Mouse (Mus musculus): ENCODE data around the gene Dnajc16. TPM values are rescaled to one million over a fixed set of nuclear protein-coding genes. Genes with fewer than 3 reads are reported as not detected.

The Dnajc16 gene
- polyA plus RNA-seq, 1 experiment: 27.3 TPM

GRCm38 (mm10) chr4:141721961-141722360, 68.8 kb downstream of the Dnajc16 start:
- peaks cover 6% of the 10 kb centered on the region; the same call in 1 of the 2 replicates for H3K4me1 ChIP-seq (ENCODE audit: control insufficient read depth, insufficient read depth, low read length)
- H3K4me3 ChIP-seq (replicated peaks; ENCODE audit: insufficient read depth, low read depth, low read length): peak overlapping the region; percentile 80
- no peak for DNase-seq
- TF ChIP-seq CTCF (IDR thresholded peaks at IDR 0.05; ENCODE audit: borderline replicate concordance, insufficient read depth, low read depth, low read length): no peak
- 27% methylated on average over 6 of the region's 6 CpGs for WGBS
- H3K27me3 ChIP-seq (ENCODE audit: control insufficient read depth, insufficient read depth, low read length): no peaks in the 10 kb centered on the region
- no peak overlapping the region for H3K27ac ChIP-seq (ENCODE audit: insufficient read depth, low read length)

GRCm38 (mm10) chr4:141720761-141721523, 69.8 kb downstream of the Dnajc16 start:
- Histone ChIP-seq H3K27me3 (ENCODE audit: control insufficient read depth, insufficient read depth, low read length) (no peaks in the 10 kb centered on the region), H3K27ac (ENCODE audit: insufficient read depth, low read length) (no peak overlapping the region), H3K4me1 (ENCODE audit: control insufficient read depth, insufficient read depth, low read length) (peaks cover 6% of the 10 kb centered on the region), H3K4me3 (replicated peaks; ENCODE audit: insufficient read depth, low read depth, low read length) (no peak overlapping the region)
- DNase-seq: no peak
- TF ChIP-seq POLR2A (IDR thresholded peaks at IDR 0.05; ENCODE audit: borderline replicate concordance, insufficient read depth, low read length): no peak
- TF ChIP-seq CTCF (IDR thresholded peaks at IDR 0.05; ENCODE audit: borderline replicate concordance, insufficient read depth, low read depth, low read length): no peak
- WGBS: 61% methylated on average over 6 of the region's 6 CpGs

- DNase-seq: no peak
- no peak overlapping the region for H3K27ac ChIP-seq (ENCODE audit: insufficient read depth, low read length)
- 98% methylated on average over 1 of the region's 1 CpGs for WGBS
- H3K4me1 ChIP-seq (ENCODE audit: control insufficient read depth, insufficient read depth, low read length): peaks cover 13% of the 10 kb centered on the region
- H3K27me3 ChIP-seq (ENCODE audit: control insufficient read depth, insufficient read depth, low read length): no peaks in the 10 kb centered on the region
- H3K4me3 ChIP-seq (replicated peaks; ENCODE audit: insufficient read depth, low read depth, low read length): no peak overlapping the region
- TF ChIP-seq CTCF (IDR thresholded peaks at IDR 0.05; ENCODE audit: borderline replicate concordance, insufficient read depth, low read depth, low read length): no peak
- no peak for TF ChIP-seq POLR2A (IDR thresholded peaks at IDR 0.05; ENCODE audit: borderline replicate concordance, insufficient read depth, low read length)
Measured at GRCm38 (mm10) chr4:141719304-141719703, 71.4 kb downstream of the Dnajc16 start.

- 87% methylated on average over 4 of the region's 4 CpGs for WGBS
- no peak overlapping the region for H3K27ac ChIP-seq (ENCODE audit: insufficient read depth, low read length)
- H3K4me3 ChIP-seq (replicated peaks; ENCODE audit: insufficient read depth, low read depth, low read length): no peak overlapping the region
- no peak for TF ChIP-seq POLR2A (IDR thresholded peaks at IDR 0.05; ENCODE audit: borderline replicate concordance, insufficient read depth, low read length)
- TF ChIP-seq CTCF (IDR thresholded peaks at IDR 0.05; ENCODE audit: borderline replicate concordance, insufficient read depth, low read depth, low read length): no peak
- H3K27me3 ChIP-seq (ENCODE audit: control insufficient read depth, insufficient read depth, low read length): no peaks in the 10 kb centered on the region
- DNase-seq: no peak
- H3K4me1 ChIP-seq (ENCODE audit: control insufficient read depth, insufficient read depth, low read length): peaks cover 13% of the 10 kb centered on the region
Measured at GRCm38 (mm10) chr4:141717633-141718032, 73.1 kb downstream of the Dnajc16 start.

- peak in 1 of 2 experiments; percentile 14 for DNase-seq
- Histone ChIP-seq H3K27ac (ENCODE audit: insufficient read depth, low read length) (no peak overlapping the region), H3K4me1 (ENCODE audit: control insufficient read depth, insufficient read depth, low read length) (peaks cover 7% of the 10 kb centered on the region), H3K4me3 (replicated peaks; ENCODE audit: insufficient read depth, low read depth, low read length) (no peak overlapping the region), H3K27me3 (ENCODE audit: control insufficient read depth, insufficient read depth, low read length) (no peaks in the 10 kb centered on the region)
- 42% methylated on average over 2 of the region's 2 CpGs for WGBS
- TF ChIP-seq POLR2A (IDR thresholded peaks at IDR 0.05; ENCODE audit: borderline replicate concordance, insufficient read depth, low read length) (no peak), CTCF (IDR thresholded peaks at IDR 0.05; ENCODE audit: borderline replicate concordance, insufficient read depth, low read depth, low read length) (no peak)
Measured at GRCm38 (mm10) chr4:141715027-141715426, 75.7 kb downstream of the Dnajc16 start.

- 95% methylated on average over 5 of the region's 5 CpGs for WGBS
- no peak for TF ChIP-seq CTCF (IDR thresholded peaks at IDR 0.05; ENCODE audit: borderline replicate concordance, insufficient read depth, low read depth, low read length)
- no peak for TF ChIP-seq POLR2A (IDR thresholded peaks at IDR 0.05; ENCODE audit: borderline replicate concordance, insufficient read depth, low read length)
- Histone ChIP-seq H3K4me1 (ENCODE audit: control insufficient read depth, insufficient read depth, low read length) (peaks cover 7% of the 10 kb centered on the region), H3K27me3 (ENCODE audit: control insufficient read depth, insufficient read depth, low read length) (no peaks in the 10 kb centered on the region), H3K27ac (ENCODE audit: insufficient read depth, low read length) (no peak overlapping the region), H3K4me3 (replicated peaks; ENCODE audit: insufficient read depth, low read depth, low read length) (no peak overlapping the region)
- DNase-seq: no peak
Measured at GRCm38 (mm10) chr4:141713598-141714142, 77.1 kb downstream of the Dnajc16 start.

- no peak overlapping the region for H3K4me3 ChIP-seq (replicated peaks; ENCODE audit: insufficient read depth, low read depth, low read length)
- peaks cover 7% of the 10 kb centered on the region for H3K4me1 ChIP-seq (ENCODE audit: control insufficient read depth, insufficient read depth, low read length)
- 100% methylated on average over 1 of the region's 1 CpGs for WGBS
- no peak overlapping the region for H3K27ac ChIP-seq (ENCODE audit: insufficient read depth, low read length)
- TF ChIP-seq CTCF (IDR thresholded peaks at IDR 0.05; ENCODE audit: borderline replicate concordance, insufficient read depth, low read depth, low read length): no peak
- no peak for TF ChIP-seq POLR2A (IDR thresholded peaks at IDR 0.05; ENCODE audit: borderline replicate concordance, insufficient read depth, low read length)
- no peaks in the 10 kb centered on the region for H3K27me3 ChIP-seq (ENCODE audit: control insufficient read depth, insufficient read depth, low read length)
- no peak for DNase-seq
Measured at GRCm38 (mm10) chr4:141711250-141711649, 79.5 kb downstream of the Dnajc16 start.

Other genes starting within 250 kb of the Dnajc16 start
- 2.3 and 2.6 TPM in 2 replicates for gene Fblim1, start 184.8 kb downstream of the Dnajc16 start, polyA plus RNA-seq (2012; rRNA removed)
- 0.57 and 0.73 TPM in 2 replicates for gene Tmem82, start 172.3 kb downstream of the Dnajc16 start, polyA plus RNA-seq (2012; rRNA removed)
- gene Slc25a34, start 167.1 kb downstream of the Dnajc16 start, polyA plus RNA-seq (2012; rRNA removed): 7.7 and 9.5 TPM in 2 replicates
- gene Plekhm2, start 126.0 kb downstream of the Dnajc16 start, polyA plus RNA-seq (2012; rRNA removed): 124 and 130 TPM in 2 replicates
- 7.4 and 8.1 TPM in 2 replicates for gene Rsc1a1, start 105.3 kb downstream of the Dnajc16 start, polyA plus RNA-seq (2012; rRNA removed)
- 20.4 and 21.1 TPM in 2 replicates for gene Ddi2, start 67.5 kb downstream of the Dnajc16 start, polyA plus RNA-seq (2012; rRNA removed)
- 1.5 and 2.7 TPM in 2 replicates for gene Agmat, start 44.3 kb downstream of the Dnajc16 start, polyA plus RNA-seq (2012; rRNA removed)
- 20.0 and 21.8 TPM in 2 replicates for gene Casp9, start 2.7 kb upstream of the Dnajc16 start, polyA plus RNA-seq (2012; rRNA removed)
- 0.13 and 0.16 TPM in 2 replicates for gene Cela2a, start 35.2 kb upstream of the Dnajc16 start, polyA plus RNA-seq (2012; rRNA removed)
- gene Ctrc, start 55.4 kb upstream of the Dnajc16 start, polyA plus RNA-seq (2012; rRNA removed): not detected in 2 replicates
- 141 and 152 TPM in 2 replicates for gene Efhd2, start 84.0 kb upstream of the Dnajc16 start, polyA plus RNA-seq (2012; rRNA removed)
- gene Fhad1, start 224.2 kb upstream of the Dnajc16 start, polyA plus RNA-seq (2012; rRNA removed): 2.1 and 3.4 TPM in 2 replicates